Comparison of ENCODE assay signal across 21 mouse cellular contexts in genomic region chr2:168803849-168804248, GRCm38 (mm10). TPM values are rescaled to one million over a fixed set of nuclear protein-coding genes. Genes with fewer than 3 reads are reported as not detected.
DNase-seq lines count a peak whose midpoint lies in the region; ATAC-seq lines count a peak whose summit lies in the region.
"Had no signal": no experiment of that assay in that cellular context is flagged by ENCODE, and none has a peak within 500 bp of the region (broad histone marks: within the 10 kb centered on the region; RNA-seq: fewer than 3 reads in every experiment).

No protein-coding gene starts in this region.

- H3K27me3 ChIP-seq in kidney, embryonic 15.5 days: peaks cover 71% of the 10 kb centered on the region
- H3K27me3 ChIP-seq in neural tube, embryonic 11.5 days (ENCODE audit: control insufficient read depth, insufficient read depth, low read length): no peaks in the 10 kb centered on the region
- peaks cover 15% of the 10 kb centered on the region for H3K27me3 ChIP-seq in embryonic facial prominence, embryonic 10.5 days (replicated peaks; ENCODE audit: low read depth, poor library complexity, severe bottlenecking)
- peaks cover 25% of the 10 kb centered on the region for H3K27me3 ChIP-seq in neural tube, embryonic 13.5 days
- H3K27me3 ChIP-seq: embryonic facial prominence, embryonic 15.5 days; forebrain, embryonic 15.5 days; heart, embryonic 13.5 days had no signal

- no peak overlapping the region for H3K9ac ChIP-seq in kidney, embryonic 15.5 days
- H3K9ac ChIP-seq in neural tube, embryonic 11.5 days (ENCODE audit: low read length): no peak overlapping the region
- 0 out of 2 replicates have a peak overlapping the region, but pooled peaks have one; percentile 26 for H3K9ac ChIP-seq in neural tube, embryonic 13.5 days
- H3K9ac ChIP-seq: embryonic facial prominence, embryonic 15.5 days; forebrain, embryonic 15.5 days; heart, embryonic 13.5 days; hindbrain, embryonic 12.5 days had no signal

- H3K4me2 ChIP-seq in kidney, embryonic 15.5 days: no peak overlapping the region
- H3K4me2 ChIP-seq in neural tube, embryonic 11.5 days (ENCODE audit: low read depth): no peak overlapping the region
- H3K4me2 ChIP-seq in neural tube, embryonic 13.5 days: no peak overlapping the region
- H3K4me2 ChIP-seq: embryonic facial prominence, embryonic 15.5 days; forebrain, embryonic 15.5 days; heart, embryonic 13.5 days; hindbrain, embryonic 12.5 days had no signal

- peaks cover 15% of the 10 kb centered on the region; the same call in 1 of the 2 replicates for H3K4me1 ChIP-seq in kidney, embryonic 15.5 days
- H3K4me1 ChIP-seq in neural tube, embryonic 11.5 days (ENCODE audit: control insufficient read depth, insufficient read depth, low read length): peaks cover 18% of the 10 kb centered on the region
- H3K4me1 ChIP-seq in embryonic facial prominence, embryonic 10.5 days: peaks cover 19% of the 10 kb centered on the region
- H3K4me1 ChIP-seq in neural tube, embryonic 13.5 days (replicated peaks): peaks cover 13% of the 10 kb centered on the region; the same call in 1 of the 2 replicates
- H3K4me1 ChIP-seq: embryonic facial prominence, embryonic 15.5 days; forebrain, embryonic 15.5 days; heart, embryonic 13.5 days had no signal

- no peak for DNase-seq in kidney, postnatal 4 days
- no peak for DNase-seq in neural tube, embryonic 11.5 days (ENCODE audit: low spot score)
- DNase-seq in neural tube, embryonic 10.5 days (ENCODE audit: extremely low spot score, low spot score): no peak
- no peak for DNase-seq in embryonic facial prominence, embryonic 10.5 days (ENCODE audit: low spot score)
- no peak for DNase-seq in right cerebral cortex, postnatal 4 days
- DNase-seq: adrenal gland, adult 2 months; adrenal gland, postnatal 25 days; cerebellum, adult 18-20 months; cerebellum, postnatal 10 days; gastrocnemius, postnatal 36 days; heart, adult 11 months; heart, postnatal 36 days had no signal

- H3K36me3 ChIP-seq in kidney, embryonic 15.5 days: no peaks in the 10 kb centered on the region
- H3K36me3 ChIP-seq in neural tube, embryonic 11.5 days (ENCODE audit: control insufficient read depth, insufficient read depth, low read length): no peaks in the 10 kb centered on the region
- H3K36me3 ChIP-seq in embryonic facial prominence, embryonic 10.5 days (replicated peaks): no peaks in the 10 kb centered on the region
- H3K36me3 ChIP-seq in neural tube, embryonic 13.5 days: no peaks in the 10 kb centered on the region
- H3K36me3 ChIP-seq: embryonic facial prominence, embryonic 15.5 days; forebrain, embryonic 10.5 days; forebrain, embryonic 15.5 days; heart, embryonic 13.5 days; hindbrain, embryonic 12.5 days had no signal

- peak; percentile 91 for ATAC-seq in kidney, embryonic 15.5 days (replicated peaks; ENCODE audit: low FRiP score)
- no peak for ATAC-seq in neural tube, embryonic 11.5 days (ENCODE audit: insufficient read depth, low FRiP score, low TSS enrichment)
- no peak for ATAC-seq in neural tube, embryonic 13.5 days (ENCODE audit: low read depth)
- ATAC-seq: forebrain, embryonic 15.5 days; hindbrain, postnatal 0 days had no signal

- 27% methylated on average over 4 of the region's 4 CpGs for WGBS in kidney, embryonic 15.5 days
- 16% methylated on average over 4 of the region's 4 CpGs for WGBS in neural tube, embryonic 11.5 days
- 77% methylated on average over 4 of the region's 4 CpGs for WGBS in embryonic facial prominence, embryonic 10.5 days
- 15% methylated on average over 4 of the region's 4 CpGs for WGBS in neural tube, embryonic 13.5 days

- H3K27ac ChIP-seq in kidney, embryonic 15.5 days: no peak overlapping the region
- 0 out of 2 replicates have a peak overlapping the region, but pooled peaks have one; percentile 17 for H3K27ac ChIP-seq in neural tube, embryonic 11.5 days (ENCODE audit: low read depth, low read length)
- H3K27ac ChIP-seq in embryonic facial prominence, embryonic 10.5 days (replicated peaks): 0 out of 2 replicates have a peak overlapping the region, but pooled peaks have one; percentile 7
- no peak overlapping the region for H3K27ac ChIP-seq in neural tube, embryonic 13.5 days (replicated peaks)
- H3K27ac ChIP-seq: embryonic facial prominence, embryonic 15.5 days; forebrain, embryonic 10.5 days; forebrain, embryonic 15.5 days; heart, embryonic 13.5 days; hindbrain, embryonic 12.5 days; hindbrain, postnatal 0 days had no signal

- H3K4me3 ChIP-seq in kidney, embryonic 15.5 days (replicated peaks): no peak overlapping the region
- no peak overlapping the region for H3K4me3 ChIP-seq in neural tube, embryonic 11.5 days (ENCODE audit: low read depth, low read length)
- no peak overlapping the region for H3K4me3 ChIP-seq in embryonic facial prominence, embryonic 10.5 days
- no peak overlapping the region for H3K4me3 ChIP-seq in neural tube, embryonic 13.5 days
- H3K4me3 ChIP-seq: embryonic facial prominence, embryonic 15.5 days; erythroblast, embryonic 14.5 days; forebrain, embryonic 10.5 days; forebrain, embryonic 15.5 days; heart, embryonic 13.5 days; hindbrain, embryonic 12.5 days had no signal

- no peaks in the 10 kb centered on the region for H3K9me3 ChIP-seq in kidney, embryonic 15.5 days (replicated peaks)
- H3K9me3 ChIP-seq in neural tube, embryonic 11.5 days (ENCODE audit: control insufficient read depth, low read length): no peaks in the 10 kb centered on the region
- no peaks in the 10 kb centered on the region for H3K9me3 ChIP-seq in embryonic facial prominence, embryonic 10.5 days
- no peaks in the 10 kb centered on the region for H3K9me3 ChIP-seq in neural tube, embryonic 13.5 days
- H3K9me3 ChIP-seq: embryonic facial prominence, embryonic 15.5 days; forebrain, embryonic 10.5 days; forebrain, embryonic 15.5 days; heart, embryonic 13.5 days; hindbrain, embryonic 12.5 days had no signal

RNA-seq across cellular contexts. Expression of gene Sall4, which starts 36.1 kb away (rescaled TPM):
- polyA plus RNA-seq in kidney, embryonic 15.5 days (2015; fragmentation: Nextera tagmentation; extraction: Ambion mirVana): 0.09 and 0.35 TPM in 2 replicates
- 7.7 and 8.1 TPM in 2 replicates for polyA plus RNA-seq in neural tube, embryonic 11.5 days (2014; fragmentation: Nextera tagmentation; extraction: Ambion mirVana)
- 34.6 and 50.1 TPM in 2 replicates for polyA plus RNA-seq in embryonic facial prominence, embryonic 10.5 days (2016; fragmentation: Nextera tagmentation; extraction: Ambion mirVana)
- polyA plus RNA-seq in neural tube, embryonic 13.5 days (2015; fragmentation: Nextera tagmentation; extraction: Ambion mirVana): 0.81 and 3.1 TPM in 2 replicates

Comparison
In these comparisons a context has a peak if more than half of its experiments do, and no peak if none do; other contexts are left out.
1. H3K27ac ChIP-seq: peak in neural tube, embryonic 11.5 days (single experiment) and embryonic facial prominence, embryonic 10.5 days (single experiment); none in kidney, embryonic 15.5 days (single experiment) and neural tube, embryonic 13.5 days (single experiment).